Mouse (Mus musculus) left cerebral cortex, adult 18-20 months (tissue): ENCODE measurements at regions not wholly inside any gene's neighbourhood (a gene's known extent, or its start where the extent isn't known, plus 50 kb on each side); places are given as distances from the start of the nearest gene placed in this dataset.
A peak's percentile ranks its signal among the peaks of the same experiment; 100 is the strongest.

Source experiments
- DNase-seq, 2 experiments: peaks; one replicate each; pipeline ENCODE4 v3.0.0; 2021 to 2022; ENCODE audit warnings: low spot score in 2 of 2, mixed read lengths in 1 of 2

GRCm38 (mm10) chr16:53026056-53026455 lies 572.2 kb upstream of the Alcam start:
- DNase-seq = no peak

GRCm38 (mm10) chr16:53011847-53012246 lies 558.0 kb upstream of the Alcam start:
- no peak for DNase-seq

GRCm38 (mm10) chr16:52988852-52989397 lies 535.1 kb upstream of the Alcam start:
- DNase-seq = no peak

GRCm38 (mm10) chr16:52984336-52984735 lies 530.5 kb upstream of the Alcam start:
- DNase-seq = no peak

GRCm38 (mm10) chr16:52980995-52981394 lies 527.1 kb upstream of the Alcam start:
- no peak for DNase-seq

GRCm38 (mm10) chr16:52972811-52973210 lies 518.9 kb upstream of the Alcam start:
- DNase-seq = no peak

- no peak for DNase-seq
Measured at GRCm38 (mm10) chr16:52947679-52948078, 493.8 kb upstream of the Alcam start.

- no peak for DNase-seq
Measured at GRCm38 (mm10) chr16:52934749-52935148, 480.9 kb upstream of the Alcam start.

- no peak for DNase-seq
Measured at GRCm38 (mm10) chr16:52931978-52932377, 478.1 kb upstream of the Alcam start.

- DNase-seq = no peak
Measured at GRCm38 (mm10) chr16:52892467-52893255, 438.8 kb upstream of the Alcam start.

GRCm38 (mm10) chr16:52879463-52880114 lies 425.7 kb upstream of the Alcam start:
- DNase-seq = peak; percentile 2 to 16

GRCm38 (mm10) chr16:52867833-52868232 lies 414.0 kb upstream of the Alcam start:
- DNase-seq = no peak

GRCm38 (mm10) chr16:52863554-52863953 lies 409.7 kb upstream of the Alcam start:
- DNase-seq = no peak

- DNase-seq = no peak
Measured at GRCm38 (mm10) chr16:52861263-52861662, 407.4 kb upstream of the Alcam start.

GRCm38 (mm10) chr16:52858441-52859209 lies 404.8 kb upstream of the Alcam start:
- DNase-seq = no peak

GRCm38 (mm10) chr16:52851129-52851528 lies 397.3 kb upstream of the Alcam start:
- no peak for DNase-seq

- no peak for DNase-seq
Measured at GRCm38 (mm10) chr16:52818976-52819375, 365.1 kb upstream of the Alcam start.

GRCm38 (mm10) chr16:52811219-52811618 lies 357.3 kb upstream of the Alcam start:
- no peak for DNase-seq

- DNase-seq = no peak
Measured at GRCm38 (mm10) chr16:52804365-52804764, 350.5 kb upstream of the Alcam start.

- no peak for DNase-seq
Measured at GRCm38 (mm10) chr16:52799715-52800392, 346.0 kb upstream of the Alcam start.

- no peak for DNase-seq
Measured at GRCm38 (mm10) chr16:52795184-52795583, 341.3 kb upstream of the Alcam start.
